Mouse (Mus musculus) thymus, postnatal 36 days (tissue): Measurements from ENCODE around the gene Mfsd6.
"Not testable (repeated sequence)": the region's sequence is repeated elsewhere in the genome, so short reads cannot be mapped to it uniquely, and the experiment has no call there.

Experiments used
- DNase-seq, 2 experiments: peaks; one replicate each; pipeline ENCODE4 v3.0.0; 2022; ENCODE audit warnings: mixed read lengths in 2 of 2

The Mfsd6 gene

DNA sequence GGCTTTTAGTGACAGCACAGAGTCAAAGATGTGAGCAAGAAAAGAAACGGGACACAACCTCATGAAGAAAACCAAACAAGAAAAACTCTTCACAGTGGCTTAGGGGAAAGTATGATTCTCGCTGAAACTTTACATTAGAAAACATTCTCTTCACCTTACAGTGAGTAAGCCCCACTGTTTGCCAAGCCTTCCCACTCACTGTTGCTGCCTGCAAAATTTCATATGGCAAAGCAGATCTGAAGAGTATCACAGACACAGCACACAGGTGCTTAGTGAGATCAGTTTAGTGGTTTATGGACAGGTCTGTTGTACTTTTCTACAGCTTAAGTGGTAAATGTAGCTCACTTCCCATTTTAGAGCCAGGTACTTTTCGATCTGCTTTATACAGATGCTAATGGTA lies 20.2 kb downstream of the Mfsd6 start:
- DNase-seq = no peak

DNA sequence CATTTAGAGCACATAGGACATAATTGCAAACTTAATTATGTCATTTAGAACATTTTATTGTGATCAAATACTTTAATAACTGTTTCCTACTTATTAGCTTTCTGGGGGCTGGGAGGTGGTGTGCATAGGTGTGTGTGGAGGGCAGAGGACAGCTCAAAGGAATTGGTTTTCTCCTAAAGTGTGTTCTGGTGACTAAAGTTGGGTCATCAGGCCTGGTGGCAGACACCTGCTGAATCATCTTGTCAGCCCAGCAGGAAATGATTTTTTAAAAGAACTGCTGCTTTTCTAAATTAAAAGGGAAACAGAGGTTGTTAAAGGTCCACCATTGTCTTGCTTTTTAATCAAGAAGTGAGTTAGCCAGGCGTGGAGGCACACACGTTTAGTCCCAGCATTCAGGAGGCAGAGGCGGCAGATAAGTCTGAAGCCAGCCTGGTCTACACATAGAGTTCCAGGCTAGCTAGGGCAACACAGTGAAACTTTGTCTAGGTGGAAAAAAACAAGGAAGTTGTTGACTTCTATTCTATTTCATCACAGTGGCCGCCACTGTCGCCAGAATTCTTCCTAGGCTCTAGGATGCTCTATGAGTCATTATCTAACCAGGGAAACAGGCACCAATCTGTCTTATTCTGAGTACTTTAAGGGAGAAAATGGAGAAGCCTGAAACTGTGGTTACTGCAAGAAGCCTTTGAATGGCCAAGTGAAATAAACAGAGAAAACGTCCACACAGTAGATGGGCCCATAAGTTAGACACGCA lies 24.3 kb downstream of the Mfsd6 start:
- DNase-seq = no peak

DNA sequence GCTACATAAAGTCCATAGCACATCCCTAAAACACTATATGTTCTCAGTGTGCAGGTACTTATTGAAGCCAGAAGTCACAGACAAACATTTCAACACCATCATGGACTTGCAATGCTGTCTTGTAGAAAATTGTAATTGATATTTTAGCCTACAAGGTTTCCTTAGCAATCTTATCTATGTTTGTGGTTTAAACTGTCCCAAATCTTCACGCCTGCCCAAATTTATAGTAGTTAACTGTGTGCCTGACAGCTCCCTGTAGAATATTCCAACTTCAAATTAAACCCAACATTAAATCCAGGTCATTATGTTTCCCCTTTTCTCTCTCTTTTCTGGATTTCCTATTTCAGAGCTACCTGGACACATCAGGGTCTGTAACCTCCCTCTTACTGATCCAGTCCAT lies 25.3 kb downstream of the Mfsd6 start:
- DNase-seq = no peak

DNA sequence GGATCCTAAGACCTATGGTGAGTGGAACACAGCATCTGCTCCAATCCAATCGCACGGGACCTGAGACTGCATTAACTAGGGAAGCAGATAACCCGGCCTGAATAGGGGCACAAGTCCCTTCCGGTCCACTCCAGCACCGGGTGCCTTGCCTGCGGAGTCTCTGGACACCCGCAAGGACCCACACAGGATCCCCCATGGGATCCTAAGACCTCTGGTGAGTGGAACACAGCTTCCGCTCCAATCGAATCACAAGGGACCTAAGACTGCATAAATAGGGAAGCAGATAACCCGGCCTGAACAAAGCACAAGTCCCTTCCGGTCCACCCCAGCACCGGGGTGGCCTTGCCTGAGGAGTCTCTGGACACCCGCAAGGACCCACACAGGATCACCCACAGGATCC lies 32.8 kb downstream of the Mfsd6 start:
- DNase-seq = not testable (repeated sequence)

DNA sequence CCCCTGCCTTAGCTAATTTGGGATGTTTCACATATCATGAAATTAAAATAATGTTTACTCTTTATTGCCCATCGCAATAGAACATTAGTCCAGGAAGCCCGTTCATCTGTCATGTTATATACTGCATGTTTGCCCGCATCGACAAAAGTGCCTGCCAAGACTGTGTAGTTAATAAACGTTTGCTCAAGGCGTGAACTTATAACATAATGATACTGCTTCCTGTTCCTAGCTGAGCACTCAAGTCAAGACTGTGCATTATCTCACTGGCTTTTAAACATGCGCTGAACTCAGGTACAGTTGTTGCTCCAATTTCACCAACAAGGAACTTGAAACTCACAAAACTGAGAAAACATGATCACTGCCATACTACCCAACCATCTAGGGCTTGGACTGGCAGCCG lies 39.6 kb downstream of the Mfsd6 start:
- DNase-seq = no peak

DNA sequence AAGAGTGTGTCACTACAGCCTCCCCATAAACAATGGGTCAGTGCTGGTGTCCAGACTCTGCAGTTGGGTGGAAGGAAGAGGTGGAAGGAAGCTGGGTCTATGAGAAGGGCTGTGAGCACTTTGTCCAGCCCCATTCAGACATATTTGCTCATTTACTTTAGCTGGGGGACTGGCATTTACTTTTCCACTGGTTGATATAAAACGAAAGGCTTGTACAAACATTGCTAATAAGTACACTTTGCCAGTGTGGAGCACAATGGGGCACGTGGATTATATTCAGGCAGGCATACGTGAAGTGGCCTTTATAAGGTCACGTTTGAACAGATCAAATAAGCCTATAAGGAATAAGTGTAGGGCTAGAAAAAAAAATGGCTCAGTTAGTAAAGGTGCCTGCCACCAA lies 43.7 kb downstream of the Mfsd6 start:
- no peak for DNase-seq

DNA sequence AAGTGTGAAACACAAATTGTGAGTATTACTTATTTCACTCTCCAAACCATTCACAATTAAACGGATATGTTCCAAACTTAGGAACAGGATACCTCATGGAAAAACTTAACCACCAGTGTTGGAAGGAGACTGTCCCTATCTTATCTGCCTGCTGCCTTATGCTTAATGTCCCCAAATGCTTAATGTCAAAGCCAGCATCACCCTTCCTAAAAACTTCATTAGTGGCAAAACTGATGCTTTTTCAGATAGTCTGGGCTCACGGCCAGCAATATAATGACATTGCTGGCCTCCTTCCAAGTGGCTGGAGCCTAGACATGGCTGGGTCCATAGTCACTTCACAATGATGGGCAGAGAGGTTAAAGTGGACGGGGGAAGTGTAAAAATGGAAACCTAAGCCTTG lies 50.6 kb downstream of the Mfsd6 start:
- DNase-seq = no peak

DNA sequence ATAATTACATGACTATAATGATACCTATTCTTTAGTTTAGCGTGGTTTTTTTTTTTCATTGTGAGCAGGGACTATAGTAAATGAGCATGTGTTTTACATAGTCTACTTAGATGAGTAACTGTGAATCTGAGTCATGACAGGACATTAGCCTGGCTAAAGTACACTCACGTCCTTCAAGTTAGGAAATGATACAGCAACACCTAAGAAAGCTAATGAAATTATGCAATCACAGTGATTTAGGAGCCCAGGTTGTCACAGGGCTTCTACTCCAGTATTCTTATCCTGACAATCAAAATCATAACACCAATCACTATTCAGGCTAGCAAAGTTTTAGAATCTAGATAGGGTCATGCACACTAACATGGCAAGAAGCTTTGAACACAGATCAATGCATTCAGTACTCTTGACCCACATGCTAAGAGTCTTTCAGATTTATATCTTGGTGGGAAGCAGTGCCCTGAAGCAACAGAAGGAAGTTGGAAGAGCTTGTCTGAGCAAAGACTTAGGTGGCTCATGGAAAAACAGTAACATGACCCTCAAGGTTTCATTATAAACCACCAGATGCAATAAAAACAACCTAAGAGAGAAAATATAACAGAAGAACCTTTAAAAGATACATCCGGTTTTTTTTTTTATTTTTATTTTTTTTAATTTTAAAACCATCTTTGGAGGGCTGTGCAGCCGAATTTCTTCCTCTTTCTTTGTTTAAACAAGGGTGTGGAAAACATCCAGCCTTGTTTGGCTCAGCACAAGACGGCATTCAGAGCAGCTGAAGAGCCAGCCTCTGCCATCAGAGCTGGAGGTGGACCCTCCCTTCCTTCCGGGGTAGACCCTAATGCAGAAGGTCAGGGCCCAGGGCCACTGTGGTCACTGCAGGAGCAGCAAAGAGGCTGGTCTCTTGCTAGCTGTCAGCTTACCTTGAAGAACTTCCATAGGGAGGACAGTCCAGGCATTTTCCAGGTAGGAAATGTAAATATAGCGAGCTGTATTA lies 51.4 kb downstream of the Mfsd6 start:
- DNase-seq = no peak

DNA sequence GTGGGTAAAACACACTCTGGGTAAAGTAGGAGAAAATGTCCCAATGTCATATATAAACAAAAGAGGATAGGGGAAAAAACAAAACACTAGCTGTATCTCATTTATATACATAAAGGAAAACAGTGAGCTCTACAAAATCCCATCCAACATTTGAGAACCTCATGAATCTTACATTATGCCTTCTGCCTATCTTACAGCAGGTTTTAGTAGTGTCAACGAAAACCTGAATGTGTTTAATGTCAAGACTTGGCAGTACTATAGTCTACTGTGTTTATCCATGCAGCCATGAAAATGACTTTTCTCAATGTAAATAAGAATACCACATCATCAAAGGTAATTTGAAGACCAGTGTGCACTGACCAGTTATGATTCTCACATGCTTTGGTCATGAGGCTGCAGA lies 57.3 kb downstream of the Mfsd6 start:
- no peak for DNase-seq

DNA sequence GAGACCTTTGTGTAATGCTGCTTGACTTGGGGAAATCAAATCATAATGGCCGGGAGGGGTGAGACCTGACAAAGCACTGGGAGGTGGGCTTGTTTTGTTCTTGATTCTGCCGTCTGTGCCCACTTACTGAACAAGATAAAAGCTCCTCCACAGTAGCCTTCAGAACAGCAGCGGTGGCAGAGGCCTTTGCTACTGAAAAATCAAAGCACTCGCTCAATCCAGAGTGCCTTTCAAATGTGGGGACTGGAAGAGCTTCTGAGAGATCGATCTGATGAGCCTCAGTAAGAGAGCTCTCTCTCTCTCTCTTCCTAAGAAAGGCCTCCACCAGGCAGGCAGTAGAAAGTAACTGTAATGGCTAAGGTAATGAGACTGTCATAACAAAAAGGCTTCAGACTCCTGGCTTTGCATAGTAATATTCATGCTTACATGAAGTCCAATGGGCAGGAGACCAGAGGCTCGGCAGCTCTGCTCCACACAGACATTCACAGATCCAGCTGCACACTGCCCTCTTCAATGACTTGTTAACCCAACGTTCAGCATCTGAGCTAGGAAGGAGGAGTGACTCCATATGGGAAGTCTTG lies 58.4 kb downstream of the Mfsd6 start:
- DNase-seq = no peak

DNA sequence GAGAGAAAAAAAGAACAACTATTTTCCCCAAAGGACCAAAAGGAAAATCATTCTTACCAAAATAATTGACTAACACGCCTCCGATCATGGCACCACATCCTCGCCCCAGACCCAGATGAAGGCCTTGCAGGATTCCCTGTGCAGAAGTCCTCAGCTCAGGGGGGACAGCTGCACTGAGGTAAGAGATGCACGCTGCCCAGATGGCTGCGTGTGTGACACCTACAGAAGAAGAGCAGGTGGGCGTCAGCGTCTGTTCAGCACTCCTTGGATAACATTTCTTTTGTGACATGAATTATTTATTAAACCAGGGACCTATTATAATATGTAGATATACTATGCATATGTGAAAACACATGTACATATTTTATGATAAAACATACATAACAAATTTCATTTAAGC lies 64.0 kb downstream of the Mfsd6 start:
- no peak for DNase-seq

DNA sequence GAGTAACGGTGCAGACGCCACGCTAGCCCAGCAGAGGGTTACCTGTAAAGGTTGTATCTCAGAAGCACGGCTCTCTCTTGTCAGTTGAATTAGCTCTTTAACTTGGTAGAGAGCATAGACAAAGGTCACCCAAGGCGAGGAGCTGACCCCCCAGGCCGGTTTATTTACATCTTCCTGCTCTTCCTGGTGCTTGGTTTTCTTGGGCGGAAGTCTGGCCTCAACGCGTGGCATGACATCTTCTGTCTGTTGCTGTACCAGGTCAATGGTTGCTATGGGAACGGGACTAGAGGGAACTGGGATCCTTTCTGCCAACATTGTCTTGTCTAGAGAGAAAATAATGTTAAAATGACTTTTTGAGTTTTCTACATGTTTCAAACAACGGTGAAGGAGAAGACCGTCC lies 66.5 kb downstream of the Mfsd6 start:
- DNase-seq = no peak

DNA sequence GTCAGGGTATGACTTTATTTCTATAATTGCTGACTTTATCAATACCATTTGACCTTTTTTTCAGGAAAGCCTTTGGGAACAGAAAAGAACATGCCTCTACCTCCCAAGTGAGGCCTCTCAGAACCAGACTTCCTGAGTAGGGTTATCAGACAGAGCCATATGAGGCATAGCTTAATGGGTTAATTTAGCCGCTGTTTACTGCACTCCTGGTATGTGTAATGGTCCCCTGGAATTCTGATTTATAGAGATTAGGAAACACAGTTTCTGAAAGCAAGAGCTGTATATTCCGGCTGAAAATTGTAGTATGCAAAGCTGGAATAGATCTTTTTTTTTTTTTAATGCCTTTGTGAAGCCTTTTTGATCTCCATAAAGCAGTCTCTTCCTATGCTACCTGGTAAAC lies 67.0 kb downstream of the Mfsd6 start:
- DNase-seq = no peak

DNA sequence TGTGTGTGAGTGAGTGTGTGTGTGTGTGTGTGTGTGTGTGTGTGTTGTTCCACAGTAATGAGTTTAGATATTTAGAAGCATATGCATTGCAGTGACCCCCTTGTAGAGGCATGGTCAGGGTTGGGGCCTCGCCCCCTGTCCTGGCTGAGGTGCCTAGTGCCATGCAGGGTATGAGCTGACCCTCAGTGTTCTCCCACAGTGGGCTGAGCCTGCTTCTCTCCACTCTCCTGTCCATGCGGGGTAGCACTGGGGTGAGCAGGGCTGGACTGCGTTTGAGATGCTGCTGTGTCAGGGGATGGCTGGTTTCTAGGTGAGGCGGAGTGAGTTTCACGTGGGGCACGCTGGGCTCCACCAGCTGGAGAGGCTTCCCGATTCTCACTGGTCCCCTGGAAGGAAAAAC lies 69.1 kb downstream of the Mfsd6 start:
- DNase-seq = no peak

DNA sequence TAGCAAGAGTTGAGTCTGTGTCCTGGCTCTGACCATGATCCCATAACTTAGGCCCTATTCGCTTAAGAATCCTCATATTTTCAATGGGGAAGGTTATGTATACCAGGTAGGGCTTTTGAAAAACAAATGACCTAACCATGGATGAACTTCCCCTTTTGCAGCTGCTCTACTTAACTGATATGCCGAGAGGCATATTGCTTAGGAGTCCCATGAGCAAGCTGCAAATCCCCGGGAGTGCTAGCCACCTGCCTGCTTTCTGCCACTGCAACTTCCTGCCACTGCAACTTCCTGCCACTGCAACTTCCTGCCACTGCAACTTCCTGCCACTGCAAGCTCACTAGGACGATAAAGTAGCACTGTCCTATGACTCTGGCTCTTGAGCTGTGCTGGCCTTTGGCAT lies 72.1 kb downstream of the Mfsd6 start:
- DNase-seq = peak; percentile 39 to 67

DNA sequence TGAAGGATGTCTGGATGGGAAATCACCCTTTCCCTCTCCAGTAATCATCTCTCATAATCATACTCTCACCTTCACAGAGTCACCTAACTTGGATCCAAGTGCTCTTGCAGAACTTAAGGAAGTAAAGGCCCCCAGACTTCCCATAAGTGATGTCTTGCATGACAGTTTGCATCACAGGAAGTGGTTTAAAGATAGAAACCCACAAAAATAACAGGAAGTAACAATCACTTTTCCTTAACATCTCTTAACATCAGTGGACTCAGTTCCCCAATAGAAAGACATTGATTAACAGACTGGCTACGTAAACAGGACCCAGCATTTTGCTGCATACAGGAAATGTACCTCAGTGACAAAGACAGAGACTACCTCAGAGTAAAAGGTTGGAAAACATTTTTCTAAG lies 73.9 kb downstream of the Mfsd6 start:
- DNase-seq = no peak

DNA sequence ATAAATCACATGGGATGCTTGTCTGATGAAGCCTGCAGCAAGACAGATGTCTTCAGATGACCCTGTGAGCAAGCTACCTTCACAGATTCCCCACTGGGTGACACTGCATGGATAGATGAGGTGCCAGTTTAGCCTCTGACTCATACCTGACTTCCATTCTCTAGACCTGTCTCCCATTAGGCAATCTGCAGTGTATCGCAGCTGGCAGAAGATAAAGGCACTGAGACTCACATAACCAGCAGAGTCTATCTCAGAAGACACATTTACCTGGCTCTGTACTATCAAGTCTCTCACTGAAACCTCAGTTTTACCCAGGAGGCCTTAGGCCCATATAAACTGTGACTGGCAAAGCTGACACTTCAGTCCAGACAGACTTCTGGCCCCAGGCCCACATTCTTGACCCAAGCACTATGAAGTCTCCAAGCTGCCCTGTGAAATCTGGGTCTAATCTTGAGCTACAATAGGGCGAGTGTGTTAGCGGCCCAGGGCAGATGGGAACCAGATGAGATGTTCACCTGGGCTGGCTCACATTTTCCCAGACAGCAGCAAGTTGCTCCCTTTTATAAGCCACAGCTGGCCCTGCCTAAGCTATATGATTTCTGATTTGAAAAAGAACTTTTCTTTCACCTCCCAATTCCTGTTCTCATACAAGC lies 74.5 kb downstream of the Mfsd6 start:
- no peak for DNase-seq

DNA sequence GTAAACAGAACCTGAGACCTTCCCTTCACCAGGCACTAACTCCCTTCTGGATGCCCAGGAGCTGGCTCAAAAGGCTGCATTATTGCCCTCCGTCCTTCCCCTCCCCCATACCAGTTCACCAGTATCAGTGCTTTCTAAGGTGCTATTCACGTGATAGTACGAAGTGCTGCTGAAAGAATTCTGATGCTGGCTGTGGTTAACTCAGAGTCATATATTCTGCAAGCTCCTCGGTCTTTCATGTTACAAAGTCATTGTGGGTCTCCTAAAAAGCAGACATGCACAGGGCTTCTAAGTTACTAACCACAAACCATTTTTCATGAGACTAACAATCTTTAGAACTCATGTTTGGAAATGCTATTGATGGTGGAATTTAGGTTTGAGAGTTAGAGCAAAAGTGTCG lies 77.2 kb downstream of the Mfsd6 start:
- no peak for DNase-seq

DNA sequence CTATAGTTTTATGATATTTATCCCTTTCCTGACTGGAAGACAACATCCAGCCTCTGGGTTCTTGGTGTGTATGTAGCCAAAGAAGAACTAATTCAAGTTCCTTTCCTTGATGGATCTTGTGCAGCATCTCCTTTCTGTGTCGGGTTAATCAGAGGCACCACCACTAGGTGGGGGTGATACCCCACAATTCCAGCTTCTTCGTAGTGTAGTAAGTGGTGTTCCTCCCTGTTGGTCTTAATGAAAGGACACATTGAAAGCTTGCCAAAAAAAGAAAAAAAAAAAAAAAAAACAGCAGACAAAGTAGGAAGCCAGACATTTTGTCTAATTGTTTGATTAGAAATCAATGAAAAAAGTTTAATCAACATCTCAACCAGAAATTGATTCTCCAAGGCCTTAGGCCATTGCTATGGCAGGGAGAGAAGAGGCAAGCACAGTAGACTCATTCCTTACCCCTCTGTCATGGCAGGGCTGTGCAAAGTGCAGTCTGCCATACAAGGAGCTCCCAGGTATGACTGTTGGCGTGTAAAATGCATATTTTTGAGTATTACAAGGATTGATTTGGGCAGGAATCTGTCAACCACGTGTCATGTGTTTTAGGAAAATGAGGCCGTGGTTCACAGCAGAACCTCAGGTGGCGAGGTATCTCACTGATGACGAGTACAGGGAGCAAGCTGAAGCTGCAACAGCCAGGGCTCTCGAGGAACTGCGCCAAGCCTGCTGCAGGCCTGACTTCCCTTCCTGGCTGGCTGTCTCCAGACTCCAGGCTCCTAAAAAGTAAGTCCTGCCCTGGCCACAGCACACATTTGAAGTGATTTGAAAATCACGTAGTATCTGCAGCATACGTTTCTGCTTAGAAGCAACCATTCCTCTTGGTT lies 78.9 kb downstream of the Mfsd6 start:
- peak; percentile 75 to 76 for DNase-seq

DNA sequence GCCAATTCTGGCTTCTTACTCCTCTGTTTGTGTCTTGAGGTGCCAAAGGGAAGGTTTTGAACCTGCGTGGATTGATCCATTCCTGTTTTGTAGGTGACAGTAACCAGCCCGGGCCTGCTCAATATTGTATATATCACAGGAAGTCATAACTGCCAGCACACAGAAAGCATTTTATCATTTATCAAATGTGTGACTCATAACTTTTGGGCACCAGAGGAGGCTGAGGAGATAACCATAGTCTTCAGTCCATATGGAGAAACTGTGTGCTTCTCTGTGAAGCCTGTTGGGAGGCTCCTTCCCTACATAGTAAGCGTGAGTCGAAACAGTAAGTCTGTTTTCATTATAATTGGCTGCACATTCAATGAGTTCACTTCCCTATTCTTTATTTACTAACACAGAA lies 86.5 kb downstream of the Mfsd6 start:
- no peak for DNase-seq

DNA sequence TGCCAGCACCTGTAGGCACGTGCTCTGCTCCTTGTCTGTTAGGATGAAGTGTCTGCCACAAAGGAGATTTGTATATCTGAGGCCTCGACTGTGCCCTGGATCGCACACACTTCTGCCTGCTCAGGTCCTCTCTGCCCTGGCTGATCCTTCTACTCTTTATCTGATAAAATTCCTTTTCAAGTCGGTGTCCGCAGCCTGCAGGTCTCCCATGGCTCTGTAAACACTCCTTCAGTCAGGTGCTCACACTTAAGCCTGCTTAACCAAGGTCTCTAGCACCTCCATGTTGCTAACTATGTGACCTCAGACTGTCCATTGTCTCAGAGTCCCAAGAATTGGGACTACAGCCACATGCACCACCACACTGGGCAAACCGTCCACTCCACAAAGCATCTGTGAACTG lies 87.0 kb downstream of the Mfsd6 start:
- no peak for DNase-seq

DNA sequence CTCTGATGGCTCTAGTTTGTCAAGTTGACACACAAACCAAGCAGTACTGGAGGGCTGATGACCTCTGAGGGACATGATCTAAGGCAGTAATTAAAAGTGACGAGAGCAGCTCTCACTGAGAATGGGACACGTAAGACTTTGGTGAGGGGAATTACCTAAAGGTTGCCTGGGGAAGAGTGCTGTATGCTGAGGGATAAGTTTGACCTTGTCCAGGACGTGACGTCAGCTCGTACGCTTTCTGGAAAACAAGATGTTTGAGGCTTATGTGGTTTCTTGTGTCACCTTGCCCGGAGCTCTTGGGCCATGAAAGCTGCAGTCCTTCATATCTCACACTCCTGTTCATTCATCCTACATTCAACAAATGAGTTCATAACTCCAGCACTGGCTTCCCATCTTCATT lies 88.2 kb downstream of the Mfsd6 start:
- DNase-seq = no peak
